Mouse (Mus musculus) midbrain, embryonic 12.5 days (tissue): ENCODE data around the gene 3110001I22Rik. TPM values are rescaled to one million over a fixed set of nuclear protein-coding genes. Genes with fewer than 3 reads are reported as not detected.

Source experiments
- polyA plus RNA-seq: library from polyadenylated mRNA; unstranded; fragments of >200 nt; fragmentation: Nextera tagmentation; extraction: Ambion mirVana; gene quantifications from 2 replicates; pipeline ENCODE4 v1.2.1, GENCODE M21; 2016

3110001I22Rik gene
- polyA plus RNA-seq, 1 experiment from 2014 or later: 9.7 TPM

Other genes with a start within 250 kb of the 3110001I22Rik start
- 40.5 and 41.4 TPM in 2 replicates for gene Parn, start 3.8 kb upstream of the 3110001I22Rik start, polyA plus RNA-seq
- 49.1 and 49.8 TPM in 2 replicates for gene Bfar, start 71 bp upstream of the 3110001I22Rik start, polyA plus RNA-seq
- gene Pla2g10, start 59.1 kb downstream of the 3110001I22Rik start, polyA plus RNA-seq: 0.32 and 0.34 TPM in 2 replicates
- gene Rrn3, start 108.8 kb downstream of the 3110001I22Rik start, polyA plus RNA-seq: 122 and 132 TPM in 2 replicates
- 175 and 181 TPM in 2 replicates for gene Ntan1, start 146.9 kb downstream of the 3110001I22Rik start, polyA plus RNA-seq
- 77.2 and 78.6 TPM in 2 replicates for gene Pdxdc1, start 231.2 kb downstream of the 3110001I22Rik start, polyA plus RNA-seq
- 4.2 TPM in 2 replicates for gene Mpv17l, start 231.2 kb downstream of the 3110001I22Rik start, polyA plus RNA-seq